Mouse (Mus musculus) frontal cortex, adult (tissue): ENCODE results near the gene Gm42791.

Experiments
- ATAC-seq: cut with Nextera tagmentation; 2 replicates; pipeline ENCODE4 v1.9.2; 2017; ENCODE audit warnings: mild to moderate bottlenecking, moderate library complexity, mixed read lengths; ENCODE audit not compliant: low TSS enrichment

Gm42791 gene

DNA sequence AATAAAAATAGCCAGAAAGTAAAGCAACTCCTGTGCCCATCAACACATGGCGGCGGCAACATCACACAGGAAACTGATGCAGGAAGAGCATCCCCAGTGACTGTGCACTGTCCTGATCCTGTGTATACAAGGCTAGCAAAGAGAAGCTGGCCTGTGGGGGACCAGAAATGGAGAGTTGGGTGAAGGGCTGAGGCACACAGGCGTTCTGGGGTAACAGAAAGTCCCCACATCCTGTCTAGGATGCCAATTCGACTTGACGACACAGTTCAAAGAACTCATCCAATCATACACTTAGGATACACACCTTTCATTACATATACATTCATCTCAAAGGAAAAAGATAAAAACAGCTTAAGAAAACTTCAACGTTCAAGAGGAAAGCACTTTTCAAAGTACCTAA is 106.9 kb downstream of the Gm42791 start:
- ATAC-seq, result no peak

DNA sequence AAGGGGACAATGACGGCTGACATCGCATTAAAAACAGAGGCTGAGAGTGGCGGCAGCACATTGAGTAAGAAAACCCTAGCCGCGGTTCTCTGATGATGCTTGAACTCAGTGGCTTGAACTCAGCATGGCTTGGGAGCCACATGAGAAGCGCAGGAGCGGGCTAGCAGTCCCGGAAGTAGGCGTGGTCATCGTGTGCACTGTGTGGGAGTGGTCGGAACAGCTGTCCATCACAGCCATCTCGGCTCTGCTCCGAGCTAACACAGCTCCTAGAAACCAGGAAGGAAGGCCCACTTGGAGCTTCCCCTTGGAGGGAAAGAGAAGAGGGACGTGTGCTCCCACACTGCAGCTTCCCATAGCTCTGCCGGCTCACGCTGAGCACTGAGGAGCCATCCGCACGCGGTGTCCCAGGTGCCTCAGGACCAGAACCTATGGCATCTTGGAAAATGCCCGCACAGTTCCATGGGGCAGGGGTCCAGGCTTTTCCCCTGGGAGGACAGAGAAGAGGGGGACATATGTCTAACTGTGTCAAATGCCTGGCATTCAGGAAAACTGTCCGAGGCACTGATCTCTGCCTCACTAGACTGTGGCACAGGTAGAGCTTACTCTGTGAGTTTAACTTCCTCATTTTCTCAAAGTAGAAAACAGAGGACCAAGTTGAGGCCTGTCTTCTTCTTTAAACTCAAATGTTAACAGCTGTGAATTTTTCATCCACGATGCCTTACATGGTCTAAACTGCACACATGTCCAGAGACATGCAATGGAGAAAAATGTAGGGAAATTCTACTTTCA is 108.9 kb downstream of the Gm42791 start:
- no peak for ATAC-seq

DNA sequence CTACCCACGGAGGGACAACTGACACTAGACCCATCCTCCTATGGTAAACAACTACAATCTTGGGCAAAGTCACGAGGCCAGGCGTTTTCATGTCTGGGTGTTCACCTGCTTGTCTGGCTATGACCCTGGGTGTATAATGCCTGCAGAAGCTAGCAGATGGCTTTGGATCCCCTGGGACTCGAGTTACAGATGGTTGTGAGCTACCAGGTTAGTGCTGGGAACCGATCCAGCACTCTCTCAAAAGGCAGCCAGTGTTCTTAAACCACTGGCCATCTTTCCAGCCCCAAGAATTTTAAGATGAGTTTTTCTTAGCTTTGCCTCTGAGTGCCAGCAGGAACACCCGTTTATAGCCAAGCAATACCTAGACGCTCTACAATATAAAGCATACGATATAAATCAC is 111.3 kb downstream of the Gm42791 start:
- no peak for ATAC-seq

- ATAC-seq, result no peak
Observed at GRCm38 (mm10) chr5:148879218-148879617, 115.7 kb downstream of the Gm42791 start.

DNA sequence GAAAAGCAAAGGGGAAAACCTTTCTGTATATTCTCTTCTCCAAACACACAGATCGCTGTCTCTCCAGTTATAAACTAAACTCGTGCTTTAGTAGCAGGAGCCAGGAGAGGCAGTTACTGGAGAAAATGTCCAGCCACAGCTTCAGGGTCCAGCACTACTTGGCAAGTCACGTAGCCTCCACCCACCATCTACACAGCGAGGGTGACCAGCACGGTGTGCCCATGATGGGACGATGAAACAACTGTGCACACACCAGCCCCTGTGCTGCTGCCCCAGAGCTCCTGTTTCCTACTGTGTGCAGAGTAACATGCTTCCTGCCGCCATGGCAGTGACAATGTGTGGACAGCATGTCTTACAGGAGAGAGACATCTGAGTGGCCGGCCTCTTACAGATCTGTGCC is 121.8 kb downstream of the Gm42791 start:
- ATAC-seq, result no peak

GRCm38 (mm10) chr5:148869583-148869982 is 125.4 kb downstream of the Gm42791 start:
- no peak for ATAC-seq

DNA sequence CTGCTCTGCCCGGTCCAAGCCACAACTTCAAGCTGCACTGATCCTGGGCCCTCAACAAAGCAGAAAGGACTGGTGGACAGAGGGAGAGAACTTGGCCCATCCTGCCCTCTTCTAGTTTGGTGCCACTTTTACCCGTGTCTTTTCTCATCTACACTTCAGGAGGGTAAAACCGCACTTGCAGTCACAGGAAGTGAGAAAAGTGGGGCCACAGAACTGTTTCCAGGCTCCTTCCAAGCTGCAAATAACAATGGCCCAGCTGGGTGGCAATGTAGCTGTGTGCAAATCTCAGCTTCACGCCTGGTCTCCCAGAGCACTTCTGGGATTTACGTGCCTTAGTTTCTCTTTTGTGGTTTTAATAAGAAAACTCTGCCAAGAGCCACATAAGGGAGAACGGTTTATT is 127.2 kb downstream of the Gm42791 start:
- ATAC-seq, result no peak

DNA sequence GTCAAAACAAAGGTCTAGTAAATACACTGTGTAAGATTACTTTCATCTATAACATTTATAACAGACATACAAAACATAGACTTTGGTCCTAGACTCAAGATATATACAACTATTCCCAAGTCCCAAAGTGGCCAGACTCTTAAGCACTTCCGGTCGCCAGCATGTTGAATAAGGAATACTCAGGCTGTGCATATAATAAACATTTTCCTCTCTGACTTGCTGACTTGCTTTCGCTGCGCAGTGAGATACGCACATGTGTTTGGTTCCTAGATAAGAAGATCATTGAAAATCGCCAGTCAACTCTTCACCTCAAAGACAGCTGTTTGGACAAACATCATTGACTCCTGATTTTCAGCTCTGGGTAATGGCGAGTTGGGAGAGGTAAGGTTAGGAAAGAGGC is 127.8 kb downstream of the Gm42791 start:
- ATAC-seq, result no peak

DNA sequence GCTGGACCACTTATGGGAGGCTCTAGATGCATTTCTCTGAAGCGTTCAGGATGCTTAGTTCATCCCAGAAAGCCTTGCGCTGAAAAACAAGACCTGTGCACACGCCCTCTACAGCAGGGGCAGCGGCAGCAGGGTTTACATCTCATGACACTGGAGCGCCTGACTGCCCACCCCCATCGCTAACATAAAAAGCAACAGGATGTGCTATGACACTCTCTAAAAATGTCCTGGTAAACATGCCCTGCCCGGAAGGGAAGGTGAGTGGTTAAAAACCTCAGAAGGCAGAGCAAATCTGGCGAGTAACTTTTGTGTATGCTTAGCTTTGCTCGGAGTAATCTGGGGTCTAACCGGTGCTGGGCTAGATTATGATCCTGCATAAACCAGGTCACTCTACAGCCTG is 128.4 kb downstream of the Gm42791 start:
- ATAC-seq, result no peak

DNA sequence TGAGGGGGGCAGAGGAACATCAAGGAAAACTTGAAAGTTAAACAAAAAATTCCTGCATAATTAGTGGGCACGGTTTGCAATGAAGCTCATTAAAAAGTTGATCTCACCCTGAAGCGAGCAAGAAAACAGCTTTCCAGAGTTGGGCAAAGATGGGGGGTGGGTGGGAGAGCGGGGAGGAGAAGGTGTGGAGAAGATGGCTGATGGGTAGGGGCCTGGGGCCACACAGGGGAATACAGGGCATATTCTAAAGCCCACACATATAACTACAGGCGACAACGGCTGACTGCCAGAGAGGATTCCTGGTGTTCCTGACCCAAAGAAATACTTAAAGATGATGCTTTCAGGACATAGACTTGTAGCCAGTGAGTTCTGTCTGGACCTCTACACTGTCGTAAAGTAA is 131.5 kb downstream of the Gm42791 start:
- no peak for ATAC-seq

DNA sequence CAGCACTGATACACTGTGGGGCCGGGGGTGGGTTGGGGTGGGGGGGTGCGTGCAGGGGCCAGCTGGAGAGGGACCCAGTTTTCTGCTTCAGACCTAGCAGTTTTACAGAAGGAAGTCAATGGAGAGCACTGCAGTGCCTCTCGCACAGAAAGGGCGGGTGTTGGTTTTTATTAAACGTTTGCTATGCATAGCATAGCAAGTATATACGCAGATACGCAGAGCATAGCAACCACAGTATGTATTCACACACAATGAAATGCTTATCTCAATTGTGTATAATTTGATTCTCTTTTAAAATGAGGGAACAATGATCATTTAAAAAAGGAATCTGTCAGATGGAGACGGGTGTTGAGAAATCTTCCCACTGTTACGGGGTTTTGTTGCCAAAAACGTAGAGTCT is 132.1 kb downstream of the Gm42791 start:
- no peak for ATAC-seq

DNA sequence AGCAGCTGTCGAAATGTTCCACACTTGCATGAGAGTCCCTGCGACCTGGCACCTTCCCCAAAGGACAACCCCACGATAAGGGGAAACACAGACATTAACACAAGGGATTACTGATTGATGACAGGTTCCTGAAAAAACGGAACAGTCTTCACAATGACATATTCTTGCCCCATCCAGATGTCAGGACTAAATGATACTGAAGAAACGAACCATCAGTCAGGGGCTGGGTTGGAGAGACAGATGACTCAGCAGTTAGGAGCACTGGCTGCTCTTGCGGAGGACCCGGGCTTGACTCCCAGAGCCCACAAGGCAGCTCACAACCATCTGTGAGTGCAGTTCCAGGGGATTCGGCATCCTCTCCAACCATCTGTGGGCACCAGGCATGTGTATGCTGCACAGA is 132.8 kb downstream of the Gm42791 start:
- ATAC-seq, result no peak

DNA sequence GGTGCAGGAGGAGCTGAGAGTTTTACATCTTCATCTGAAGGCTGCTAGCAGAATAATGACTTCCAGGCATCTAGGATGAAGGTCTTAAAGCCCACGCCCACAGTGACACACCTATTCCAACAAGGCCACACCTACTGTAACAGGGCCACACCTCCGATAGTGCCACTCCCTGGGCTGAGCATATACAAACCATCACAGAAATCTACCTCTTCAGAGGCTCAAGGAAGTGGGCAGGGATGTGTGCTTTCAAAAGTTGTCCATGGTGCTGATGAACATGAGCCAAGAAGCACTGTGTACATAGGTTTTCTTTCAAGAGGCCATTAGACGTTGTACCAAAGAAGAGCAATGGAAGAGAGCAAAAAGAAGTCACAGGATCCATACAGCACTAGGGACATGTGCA is 137.4 kb downstream of the Gm42791 start:
- no peak for ATAC-seq

DNA sequence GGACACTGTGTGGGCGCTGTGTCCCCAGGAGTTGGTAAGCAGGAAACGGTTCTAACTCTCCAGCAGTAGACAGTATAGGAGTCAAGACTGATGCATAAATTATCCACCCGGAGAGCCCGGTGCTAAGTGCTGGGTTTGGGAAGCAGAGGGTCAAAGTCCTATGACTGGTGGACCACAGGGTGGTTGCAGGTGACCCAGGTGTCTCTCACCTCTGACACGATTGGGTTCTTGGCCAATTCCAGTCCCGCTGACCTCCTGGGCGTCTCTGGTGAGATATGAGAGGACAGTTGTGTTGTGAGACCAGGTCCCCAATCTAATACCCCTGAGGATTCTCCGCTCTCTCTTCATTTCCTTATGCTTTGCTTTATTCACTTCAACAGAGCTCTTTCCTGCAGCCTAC is 139.9 kb downstream of the Gm42791 start:
- ATAC-seq, result no peak

- no peak for ATAC-seq
Observed at GRCm38 (mm10) chr5:148854166-148854565, 140.8 kb downstream of the Gm42791 start.

GRCm38 (mm10) chr5:148849516-148849915 is 145.4 kb downstream of the Gm42791 start:
- no peak for ATAC-seq

DNA sequence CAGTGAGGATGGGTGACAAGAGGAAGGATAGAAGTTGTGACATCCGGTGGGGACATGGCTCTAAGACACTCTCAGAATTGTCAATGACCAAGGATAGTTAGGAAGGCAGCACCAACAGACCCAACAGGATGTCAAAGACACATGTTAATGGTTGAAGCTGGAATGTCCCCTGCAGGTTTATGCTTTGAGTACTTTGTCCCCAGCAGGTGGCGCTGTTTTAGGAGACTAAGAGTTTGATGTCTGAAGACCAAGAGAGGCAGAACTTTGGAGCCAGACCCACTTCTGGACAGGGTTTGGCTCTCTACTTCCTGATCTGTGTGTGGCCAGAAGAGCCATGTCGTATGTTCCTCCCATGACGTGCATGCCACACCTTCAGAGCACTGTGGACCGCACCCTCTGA is 147.9 kb downstream of the Gm42791 start:
- ATAC-seq, result no peak
